Mouse (Mus musculus): ENCODE data around the gene Mef2c. TPM values are rescaled to one million over a fixed set of nuclear protein-coding genes. Genes with fewer than 3 reads are reported as not detected.
A peak's percentile ranks its signal among the peaks of the same experiment; 100 is the strongest.

Mef2c gene
- polyA plus RNA-seq, 1 experiment = 36.8 TPM

DNA sequence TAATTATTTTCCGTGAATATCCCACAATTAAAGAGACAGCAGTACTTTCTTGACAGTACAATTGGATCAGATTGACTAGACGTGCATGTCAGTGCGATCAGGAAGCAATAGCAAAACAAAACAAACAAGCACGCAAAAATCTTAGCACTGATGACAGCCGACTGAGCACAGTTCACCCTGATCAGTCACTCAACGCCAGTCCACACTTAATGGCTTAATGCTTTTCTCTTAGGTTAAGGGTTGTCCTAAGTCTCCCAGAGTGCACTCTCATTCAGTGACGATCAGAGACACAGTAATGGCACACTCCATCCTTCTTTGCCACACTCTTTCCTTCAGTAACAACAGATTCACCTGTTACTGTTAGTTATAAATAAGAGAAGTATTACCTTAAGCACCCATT lies 157.3 kb downstream of the Mef2c start:
- 69% methylated on average over 7 of the region's 7 CpGs for WGBS
- no peak for TF ChIP-seq CTCF (IDR thresholded peaks at IDR 0.05; ENCODE audit: insufficient read depth, low read length)
- TF ChIP-seq POLR2A (IDR thresholded peaks at IDR 0.05; ENCODE audit: borderline replicate concordance, extremely low read depth, low read depth, low read length) = no peak
- no peak overlapping the region for H3K4me3 ChIP-seq (replicated peaks; ENCODE audit: extremely low read depth, low read depth, low read length)
- DNase-seq = no peak
- H3K4me1 ChIP-seq (ENCODE audit: control insufficient read depth, insufficient read depth, low read length) = no peaks in the 10 kb centered on the region

DNA sequence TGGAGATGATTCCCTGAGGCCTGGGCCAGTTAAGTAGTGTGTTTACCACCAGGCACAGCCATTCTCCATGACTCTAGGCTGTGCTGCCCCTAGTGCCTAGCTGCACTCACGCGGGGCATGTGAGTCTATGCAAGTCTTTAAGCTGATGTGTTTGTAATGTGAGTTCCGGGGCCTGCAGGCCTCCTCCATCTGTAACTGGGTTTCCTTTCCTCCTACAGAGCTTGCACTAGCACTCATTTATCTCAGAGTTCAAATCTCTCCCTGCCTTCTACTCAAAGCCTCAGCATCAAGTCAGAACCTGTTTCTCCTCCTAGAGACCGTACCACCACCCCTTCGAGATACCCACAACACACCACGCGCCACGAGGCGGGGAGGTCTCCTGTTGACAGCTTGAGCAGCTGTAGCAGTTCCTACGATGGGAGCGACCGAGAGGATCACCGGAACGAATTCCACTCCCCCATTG lies 158.3 kb downstream of the Mef2c start:
- DNase-seq = no peak
- 76% methylated on average over 14 of the region's 14 CpGs for WGBS
- no peak for TF ChIP-seq POLR2A (IDR thresholded peaks at IDR 0.05; ENCODE audit: borderline replicate concordance, extremely low read depth, low read depth, low read length)
- TF ChIP-seq CTCF (IDR thresholded peaks at IDR 0.05; ENCODE audit: insufficient read depth, low read length) = no peak
- Histone ChIP-seq H3K4me1 (ENCODE audit: control insufficient read depth, insufficient read depth, low read length) (no peaks in the 10 kb centered on the region), H3K4me3 (replicated peaks; ENCODE audit: extremely low read depth, low read depth, low read length) (no peak overlapping the region)

DNA sequence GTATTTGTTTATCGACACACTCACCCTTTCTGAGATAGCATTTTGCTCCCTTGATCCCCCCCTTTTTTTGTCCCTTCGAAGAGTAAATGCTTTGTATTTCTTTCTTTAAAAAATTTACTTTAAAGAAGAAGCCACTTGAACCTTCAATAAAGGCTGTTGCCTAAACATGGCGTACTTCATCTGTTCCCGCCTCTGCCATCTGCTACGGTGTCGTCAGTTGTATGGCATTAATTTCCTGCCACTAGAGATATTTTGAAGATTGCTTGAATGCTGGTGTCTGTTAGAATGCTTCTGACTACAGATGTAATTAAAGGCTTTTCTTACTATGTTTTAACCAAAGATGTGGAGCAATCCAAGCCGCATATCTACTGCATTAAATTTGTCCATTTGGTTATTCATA lies 162.3 kb downstream of the Mef2c start:
- Histone ChIP-seq H3K4me1 (ENCODE audit: control insufficient read depth, insufficient read depth, low read length) (no peaks in the 10 kb centered on the region), H3K4me3 (replicated peaks; ENCODE audit: extremely low read depth, low read depth, low read length) (no peak overlapping the region)
- TF ChIP-seq POLR2A (IDR thresholded peaks at IDR 0.05; ENCODE audit: borderline replicate concordance, extremely low read depth, low read depth, low read length) (no peak), CTCF (IDR thresholded peaks at IDR 0.05; ENCODE audit: insufficient read depth, low read length) (no peak)
- WGBS = 86% methylated on average over 7 of the region's 7 CpGs
- no peak for DNase-seq

DNA sequence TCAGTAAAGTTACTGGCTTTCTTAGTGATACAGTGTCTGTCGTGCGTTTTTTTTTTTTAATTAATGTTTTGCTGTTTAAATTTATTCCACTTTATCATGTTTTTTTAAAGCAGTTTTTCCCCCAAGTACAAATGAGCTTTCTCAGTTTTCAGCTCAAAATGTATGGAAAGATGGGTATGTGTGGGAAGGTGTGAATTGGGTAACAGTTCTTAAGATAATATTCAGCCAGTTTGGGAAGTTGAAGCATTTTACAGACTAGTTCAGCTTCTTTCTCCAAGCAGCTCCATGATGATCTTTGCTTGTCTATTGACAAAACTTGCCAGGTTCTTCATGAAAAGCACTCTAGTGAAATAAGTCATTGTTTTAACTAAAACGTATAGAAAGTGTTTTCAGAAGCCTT lies 163.2 kb downstream of the Mef2c start:
- Histone ChIP-seq H3K4me1 (ENCODE audit: control insufficient read depth, insufficient read depth, low read length) (no peaks in the 10 kb centered on the region), H3K4me3 (replicated peaks; ENCODE audit: extremely low read depth, low read depth, low read length) (no peak overlapping the region)
- TF ChIP-seq CTCF (IDR thresholded peaks at IDR 0.05; ENCODE audit: insufficient read depth, low read length) = no peak
- TF ChIP-seq POLR2A (IDR thresholded peaks at IDR 0.05; ENCODE audit: borderline replicate concordance, extremely low read depth, low read depth, low read length) = no peak
- WGBS = 74% methylated on average over 3 of the region's 3 CpGs
- no peak for DNase-seq

DNA sequence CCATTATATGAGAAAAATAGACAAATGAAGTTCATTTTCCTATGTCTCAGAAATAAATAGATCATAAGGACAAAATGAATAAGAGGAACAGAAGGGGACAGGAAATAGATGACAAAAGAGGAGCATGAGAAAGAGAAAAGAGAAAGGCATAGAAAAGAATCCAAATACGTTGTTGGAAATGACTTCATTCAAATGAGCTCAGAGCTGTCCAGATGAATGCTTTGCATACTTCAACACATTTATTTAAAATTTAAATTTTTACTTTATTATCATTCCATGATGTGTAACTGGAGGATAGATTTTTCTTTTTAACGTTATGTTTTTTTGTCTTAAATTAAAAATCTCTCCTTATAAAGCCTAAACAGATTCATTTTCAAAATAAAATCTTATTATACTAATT lies 203.8 kb downstream of the Mef2c start:
- TF ChIP-seq POLR2A (IDR thresholded peaks at IDR 0.05; ENCODE audit: borderline replicate concordance, extremely low read depth, low read depth, low read length) (no peak), CTCF (IDR thresholded peaks at IDR 0.05; ENCODE audit: insufficient read depth, low read length) (no peak)
- 55% methylated on average over 2 of the region's 2 CpGs for WGBS
- Histone ChIP-seq H3K4me1 (ENCODE audit: control insufficient read depth, insufficient read depth, low read length) (no peaks in the 10 kb centered on the region), H3K4me3 (replicated peaks; ENCODE audit: extremely low read depth, low read depth, low read length) (no peak overlapping the region)
- DNase-seq = no peak

DNA sequence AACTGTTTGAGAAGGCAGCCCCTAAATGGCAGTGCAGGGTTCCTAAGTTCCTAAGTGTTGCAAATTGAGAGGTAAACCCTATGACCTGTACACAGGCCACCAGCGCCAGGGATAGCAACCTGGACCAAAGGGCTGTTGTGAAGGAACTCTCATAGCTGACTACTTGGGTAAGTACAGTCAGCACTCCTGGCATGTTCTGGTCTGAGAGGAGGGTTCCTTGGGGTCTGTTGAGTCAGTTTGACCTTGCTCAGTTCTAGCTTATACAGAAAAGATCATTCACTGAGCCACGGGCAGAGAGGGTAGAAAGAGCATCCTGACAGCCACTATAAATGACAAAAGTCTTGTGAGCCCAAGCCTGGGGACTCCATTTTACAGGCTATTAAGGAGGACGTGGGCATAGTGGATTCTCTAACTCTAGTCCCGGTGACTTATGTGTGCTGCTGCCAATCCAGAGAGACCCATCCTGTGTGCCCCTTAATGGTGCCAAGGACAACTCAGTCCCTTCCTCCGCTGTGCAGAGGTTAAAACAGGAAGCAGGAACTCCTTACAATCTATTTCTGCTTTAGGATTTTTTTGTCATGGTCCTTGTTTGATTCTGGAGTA lies 209.0 kb downstream of the Mef2c start:
- TF ChIP-seq CTCF (IDR thresholded peaks at IDR 0.05; ENCODE audit: insufficient read depth, low read length) (no peak), POLR2A (IDR thresholded peaks at IDR 0.05; ENCODE audit: borderline replicate concordance, extremely low read depth, low read depth, low read length) (no peak)
- DNase-seq = no peak
- Histone ChIP-seq H3K4me1 (ENCODE audit: control insufficient read depth, insufficient read depth, low read length) (no peaks in the 10 kb centered on the region; the same call in 1 of the 2 replicates), H3K4me3 (replicated peaks; ENCODE audit: extremely low read depth, low read depth, low read length) (no peak overlapping the region)
- WGBS = 23% methylated on average over 5 of the region's 5 CpGs

DNA sequence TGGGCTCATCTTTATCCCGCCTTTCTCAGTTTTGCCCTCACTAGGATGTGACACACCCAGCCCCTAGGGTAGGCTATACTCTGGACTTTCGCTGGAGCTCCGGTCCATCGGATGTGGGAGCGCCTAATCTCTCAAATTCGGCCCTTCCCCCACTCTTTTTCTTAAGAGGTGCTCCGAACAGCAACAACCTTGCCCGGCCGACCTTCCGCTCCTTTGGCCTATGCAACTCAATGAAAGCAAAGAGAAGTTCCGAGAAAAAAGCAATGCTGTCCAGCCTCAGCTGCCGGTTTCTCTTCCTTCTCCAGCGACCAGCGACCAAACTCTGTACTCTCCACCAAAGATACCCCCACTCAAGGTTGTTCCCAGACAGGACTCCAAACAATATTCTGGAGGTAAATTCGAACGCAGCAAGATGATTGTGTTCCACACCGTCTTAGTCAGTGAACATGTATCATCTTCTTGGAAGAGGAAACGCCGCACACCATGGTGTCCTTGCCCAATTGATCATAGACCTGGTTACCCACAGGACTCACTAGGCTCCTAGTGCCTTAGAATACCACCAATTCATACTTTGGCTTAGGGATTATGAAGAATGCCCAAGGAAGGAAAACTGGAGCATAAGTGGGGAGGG lies 209.9 kb downstream of the Mef2c start:
- 6% methylated on average over 19 of the region's 19 CpGs for WGBS
- TF ChIP-seq CTCF (IDR thresholded peaks at IDR 0.05; ENCODE audit: insufficient read depth, low read length) (no peak), POLR2A (IDR thresholded peaks at IDR 0.05; ENCODE audit: borderline replicate concordance, extremely low read depth, low read depth, low read length) (no peak)
- DNase-seq = no peak
- Histone ChIP-seq H3K4me1 (ENCODE audit: control insufficient read depth, insufficient read depth, low read length) (no peaks in the 10 kb centered on the region; the same call in 1 of the 2 replicates), H3K4me3 (replicated peaks; ENCODE audit: extremely low read depth, low read depth, low read length) (no peak overlapping the region)

DNA sequence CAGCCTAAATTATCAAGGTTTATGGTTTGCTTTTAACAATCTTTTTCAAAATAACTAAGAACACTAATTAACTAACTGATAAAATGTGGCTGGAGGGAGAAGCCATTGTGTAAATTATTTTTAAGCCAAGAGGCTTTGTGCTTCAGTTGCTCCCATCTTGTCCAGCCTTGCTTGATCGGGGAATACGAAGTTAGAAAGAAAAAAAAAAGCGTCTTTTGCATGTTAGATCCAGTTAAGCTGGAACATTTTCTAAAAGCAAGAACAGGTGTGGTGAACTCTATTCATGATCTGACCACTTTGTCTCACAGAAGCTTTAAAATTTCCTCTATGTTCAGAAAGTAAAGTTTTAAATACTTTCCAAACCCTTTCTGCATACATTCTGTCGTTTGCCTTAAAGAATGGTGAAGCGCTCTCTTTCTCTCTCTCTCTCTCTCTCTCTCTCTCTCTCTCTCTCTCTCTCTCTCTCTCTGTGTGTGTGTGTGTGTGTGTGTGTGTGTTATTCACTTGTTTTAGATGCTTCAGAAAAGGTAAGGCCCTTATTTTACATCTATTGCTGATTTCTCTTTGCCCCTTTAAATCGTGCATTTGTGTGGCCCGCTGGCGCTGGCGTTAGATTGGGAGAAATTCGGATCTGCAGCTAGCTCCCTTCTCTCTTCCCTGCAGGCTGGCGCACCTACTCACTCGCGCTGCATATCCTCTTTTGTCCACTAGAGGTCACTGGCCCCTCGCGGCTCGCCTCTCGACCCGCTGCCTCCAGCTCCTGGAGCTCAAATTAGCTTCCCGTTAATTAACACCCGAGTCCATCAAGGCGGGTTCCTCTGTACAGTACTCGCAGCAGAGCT lies 210.9 kb downstream of the Mef2c start:
- TF ChIP-seq POLR2A (IDR thresholded peaks at IDR 0.05; ENCODE audit: borderline replicate concordance, extremely low read depth, low read depth, low read length) = no peak
- TF ChIP-seq CTCF (IDR thresholded peaks at IDR 0.05; ENCODE audit: insufficient read depth, low read length) = peak; percentile 88
- peak; percentile 56 for DNase-seq
- Histone ChIP-seq H3K4me1 (ENCODE audit: control insufficient read depth, insufficient read depth, low read length) (no peaks in the 10 kb centered on the region; the same call in 1 of the 2 replicates), H3K4me3 (replicated peaks; ENCODE audit: extremely low read depth, low read depth, low read length) (no peak overlapping the region)
- 3% methylated on average over 22 of the region's 22 CpGs for WGBS

DNA sequence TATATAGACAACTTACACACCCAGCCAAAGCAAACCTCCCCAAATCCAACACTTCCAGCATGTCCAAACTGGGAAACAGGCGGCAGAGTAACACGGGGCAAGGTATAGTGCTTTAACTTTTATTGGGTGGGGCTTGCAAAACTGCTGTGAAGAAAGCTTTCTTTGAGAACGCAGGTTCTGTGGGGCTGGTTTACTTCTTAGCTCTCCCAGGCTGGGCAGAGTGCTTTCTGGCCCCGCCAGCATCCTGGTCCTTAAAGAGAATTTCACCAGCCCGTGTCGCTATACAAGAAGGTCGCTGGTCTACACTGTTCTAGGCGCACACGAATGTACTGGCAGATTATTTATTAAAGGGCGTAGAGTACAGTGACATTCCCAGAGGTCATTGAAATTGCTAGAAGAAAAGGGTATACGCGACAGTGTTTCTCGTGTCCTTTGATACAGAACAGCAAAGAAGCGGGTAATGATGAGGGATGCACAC lies 211.5 kb downstream of the Mef2c start:
- WGBS = 9% methylated on average over 14 of the region's 14 CpGs
- TF ChIP-seq CTCF (IDR thresholded peaks at IDR 0.05; ENCODE audit: insufficient read depth, low read length) (no peak), POLR2A (IDR thresholded peaks at IDR 0.05; ENCODE audit: borderline replicate concordance, extremely low read depth, low read depth, low read length) (no peak)
- DNase-seq = no peak
- Histone ChIP-seq H3K4me1 (ENCODE audit: control insufficient read depth, insufficient read depth, low read length) (no peaks in the 10 kb centered on the region; the same call in 1 of the 2 replicates), H3K4me3 (replicated peaks; ENCODE audit: extremely low read depth, low read depth, low read length) (no peak overlapping the region)
